Mouse (Mus musculus): ENCODE measurements around the gene Adipor2.
"Not testable (repeated sequence)": the region's sequence is repeated elsewhere in the genome, so short reads cannot be mapped to it uniquely, and the experiment has no call there.

- TF ChIP-seq CTCF (IDR thresholded peaks at IDR 0.05); POLR2A (IDR thresholded peaks at IDR 0.05; ENCODE audit: insufficient read depth, low read depth, low read length); EP300 (IDR thresholded peaks at IDR 0.05; ENCODE audit: insufficient read depth, low read depth, low read length): not testable (repeated sequence)
Observed at GRCm38 (mm10) chr6:119366800-119367199, 50.7 kb downstream of the Adipor2 start.

Measured in heart, adult 2 months (tissue).